Mouse (Mus musculus) urinary bladder, adult 2 months (tissue): ENCODE results near the gene Naa60. TPM values are rescaled to one million over a fixed set of nuclear protein-coding genes. Genes with fewer than 3 reads are reported as not detected.

ENCODE experiments used
- DNase-seq: peaks from one replicate; pipeline ENCODE4 v3.0.0; 2022; ENCODE audit warnings: low spot score
- polyA plus RNA-seq: library from polyadenylated mRNA; depleted of rRNA; stranded (reverse); fragments of >200 nt; gene quantifications from 2 replicates; pipeline ENCODE4 v1.2.3, GENCODE M21; 2012

Gene Naa60
- polyA plus RNA-seq, 1 experiment = 54.1 TPM

- DNase-seq = no peak
These were observed 13.0 kb downstream of the Naa60 start for GRCm38 (mm10) chr16:3885065-3885670.

- no peak for DNase-seq
These were observed 19.6 kb downstream of the Naa60 start for GRCm38 (mm10) chr16:3891621-3892295.

- no peak for DNase-seq
These were observed 21.6 kb downstream of the Naa60 start for GRCm38 (mm10) chr16:3893739-3894138.

GRCm38 (mm10) chr16:3895173-3895792 is 23.1 kb downstream of the Naa60 start:
- DNase-seq = no peak

GRCm38 (mm10) chr16:3896046-3896445 is 23.9 kb downstream of the Naa60 start:
- no peak for DNase-seq

GRCm38 (mm10) chr16:3896553-3896952 is 24.4 kb downstream of the Naa60 start:
- DNase-seq = no peak

- DNase-seq = no peak
These were observed 35.3 kb downstream of the Naa60 start for GRCm38 (mm10) chr16:3907471-3907870.

GRCm38 (mm10) chr16:3908537-3909111 is 36.4 kb downstream of the Naa60 start, which contains the start of the genes 1700037C18Rik and Cluap1:
1700037C18Rik (minus strand) TSS chr16:3908689.
Cluap1 (plus strand) TSS chr16:3908801.
- peak; percentile 79 for DNase-seq

- no peak for DNase-seq
These were observed 36.9 kb downstream of the Naa60 start for GRCm38 (mm10) chr16:3909118-3909517.

GRCm38 (mm10) chr16:3920756-3921155 is 48.6 kb downstream of the Naa60 start:
- no peak for DNase-seq

- no peak for DNase-seq
These were observed 51.3 kb downstream of the Naa60 start for GRCm38 (mm10) chr16:3923515-3923914.

- no peak for DNase-seq
These were observed 51.8 kb downstream of the Naa60 start for GRCm38 (mm10) chr16:3923966-3924365.

GRCm38 (mm10) chr16:3928582-3928981 is 56.4 kb downstream of the Naa60 start:
- DNase-seq = no peak

- DNase-seq = no peak
These were observed 57.0 kb downstream of the Naa60 start for GRCm38 (mm10) chr16:3929151-3929550.

- DNase-seq = no peak
These were observed 61.4 kb downstream of the Naa60 start for GRCm38 (mm10) chr16:3933536-3933935.

GRCm38 (mm10) chr16:3934091-3934490 is 61.9 kb downstream of the Naa60 start:
- DNase-seq = no peak

- no peak for DNase-seq
These were observed 62.5 kb downstream of the Naa60 start for GRCm38 (mm10) chr16:3934701-3935100.

- DNase-seq = no peak
These were observed 79.0 kb downstream of the Naa60 start for GRCm38 (mm10) chr16:3951141-3951540.
